Mouse (Mus musculus): ENCODE measurements around the gene Tas2r135. TPM values are rescaled to one million over a fixed set of nuclear protein-coding genes. Genes with fewer than 3 reads are reported as not detected.

The Tas2r135 gene
- total and polyA plus RNA-seq, 3 experiments: not detected

DNA sequence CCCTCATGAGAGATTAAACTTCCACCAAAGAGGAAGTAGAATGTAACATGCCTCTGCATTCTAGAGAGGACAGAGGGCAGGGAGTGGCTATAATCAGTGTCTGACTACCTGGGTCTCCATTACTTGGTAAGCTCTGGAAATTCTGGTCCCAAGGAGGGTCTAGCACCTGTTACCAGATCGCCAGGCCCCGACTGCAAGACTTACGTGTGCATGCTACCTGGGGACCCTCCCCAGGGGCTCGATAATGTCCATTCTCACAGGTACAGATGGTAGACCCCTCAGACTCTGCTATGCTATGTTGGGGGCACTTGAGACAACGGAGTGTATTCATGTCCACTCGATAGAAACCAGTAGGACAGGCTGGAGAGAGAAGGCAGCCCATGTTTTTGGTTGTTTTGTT, 40.0 kb upstream of the Tas2r135 start:
- Histone ChIP-seq H3K36me3 (ENCODE audit: control insufficient read depth in 1 of 2, insufficient read depth in 2 of 2, low read length in 2 of 2) (peaks cover 0 to 2% of the 10 kb centered on the region in 2 experiments; a peak in 1 of 4 replicates), H3K9me3 (replicated peaks; ENCODE audit: insufficient read depth, low read length) (no peaks in the 10 kb centered on the region), H3K79me2 (ENCODE audit: control insufficient read depth, insufficient read depth, low read length, poor library complexity) (no peaks in the 10 kb centered on the region), H3K9ac (ENCODE audit: control insufficient read depth, low read depth, low read length, poor library complexity, severe bottlenecking) (no peak overlapping the region), H3K27ac (ENCODE audit: control insufficient read depth, low read depth, low read length) (no peak overlapping the region), H3K4me3 (ENCODE audit: control insufficient read depth in 1 of 2, insufficient read depth in 1 of 2, low read depth in 2 of 2, low read length in 2 of 2) (no peak overlapping the region), H3K4me1 (ENCODE audit: control insufficient read depth in 1 of 2, insufficient read depth in 2 of 2, low read length in 2 of 2) (peaks cover 0 to 11% of the 10 kb centered on the region in 2 experiments; a peak in 2 of 4 replicates), H3K27me3 (ENCODE audit: control insufficient read depth in 1 of 2, insufficient read depth in 2 of 2, low read length in 2 of 2) (peaks cover 0 to 2% of the 10 kb centered on the region in 2 experiments; a peak in 1 of 4 replicates)
- TF ChIP-seq SMC3 (IDR thresholded peaks at IDR 0.05; ENCODE audit: low read depth, low read length) (no peak), POLR2A (IDR thresholded peaks at IDR 0.05; ENCODE audit: control insufficient read depth in 1 of 2, insufficient read depth in 1 of 2, low read depth in 1 of 2, low read length in 2 of 2, poor library complexity in 1 of 2) (no peak), MAX (IDR thresholded peaks at IDR 0.05; ENCODE audit: low read length) (no peak), CHD1 (IDR thresholded peaks at IDR 0.05; ENCODE audit: low read depth, low read length) (no peak), POLR2AphosphoS5 (IDR thresholded peaks at IDR 0.05; ENCODE audit: borderline replicate concordance, low read depth, low read length) (no peak)
- no peak for DNase-seq (ENCODE audit: low read depth, low spot score)

DNA sequence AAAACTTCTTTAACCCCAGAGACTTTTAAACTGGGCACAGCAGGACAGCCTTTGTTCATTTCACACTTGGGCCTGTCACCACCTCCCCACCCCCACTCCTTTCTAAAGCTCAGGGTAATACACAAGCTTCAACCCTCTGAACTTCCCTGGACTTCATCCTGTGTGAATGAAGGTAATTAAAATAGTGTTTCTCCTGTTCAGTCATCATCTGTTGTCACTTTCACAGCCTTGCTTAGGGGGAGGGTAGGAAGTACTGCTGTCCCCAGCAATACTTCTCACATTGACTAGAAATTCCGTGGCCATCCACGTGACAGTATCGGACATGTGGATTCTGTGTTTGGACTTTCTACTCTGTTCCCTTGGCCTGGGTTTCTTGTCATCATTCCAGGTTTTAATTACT, 35.4 kb upstream of the Tas2r135 start:
- Histone ChIP-seq H3K4me1 (ENCODE audit: control insufficient read depth in 1 of 2, insufficient read depth in 2 of 2, low read length in 2 of 2) (no peaks in the 10 kb centered on the region; a peak in 1 of 4 replicates), H3K27ac (ENCODE audit: control insufficient read depth, low read depth, low read length) (no peak overlapping the region), H3K9me3 (replicated peaks; ENCODE audit: insufficient read depth, low read length) (no peaks in the 10 kb centered on the region), H3K79me2 (ENCODE audit: control insufficient read depth, insufficient read depth, low read length, poor library complexity) (no peaks in the 10 kb centered on the region), H3K27me3 (ENCODE audit: control insufficient read depth in 1 of 2, insufficient read depth in 2 of 2, low read length in 2 of 2) (peaks cover 0 to 2% of the 10 kb centered on the region in 2 experiments; a peak in 2 of 4 replicates), H3K9ac (ENCODE audit: control insufficient read depth, low read depth, low read length, poor library complexity, severe bottlenecking) (no peak overlapping the region), H3K36me3 (ENCODE audit: control insufficient read depth in 1 of 2, insufficient read depth in 2 of 2, low read length in 2 of 2) (no peaks in the 10 kb centered on the region), H3K4me3 (ENCODE audit: control insufficient read depth in 1 of 2, insufficient read depth in 1 of 2, low read depth in 2 of 2, low read length in 2 of 2) (no peak overlapping the region)
- TF ChIP-seq CHD2 (IDR thresholded peaks at IDR 0.05; ENCODE audit: low read length): no peak
- no peak for TF ChIP-seq ETS1 (IDR thresholded peaks at IDR 0.05; ENCODE audit: low read depth, low read length)
- TF ChIP-seq POLR2A (IDR thresholded peaks at IDR 0.05; ENCODE audit: control insufficient read depth in 1 of 2, insufficient read depth in 1 of 2, low read depth in 1 of 2, low read length in 2 of 2, poor library complexity in 1 of 2): no peak
- TF ChIP-seq SIN3A (IDR thresholded peaks at IDR 0.05; ENCODE audit: low read length): no peak
- TF ChIP-seq TBP (IDR thresholded peaks at IDR 0.05; ENCODE audit: low read depth, low read length): no peak
- no peak for TF ChIP-seq CTCF (IDR thresholded peaks at IDR 0.05 in 2 of 3, conservative IDR thresholded peaks at IDR 0.05 in 1 of 3; ENCODE audit: control insufficient read depth in 1 of 3, insufficient read depth in 1 of 3, low read depth in 2 of 3, low read length in 3 of 3, poor library complexity in 1 of 3, severe bottlenecking in 1 of 3)
- no peak for TF ChIP-seq SMC3 (IDR thresholded peaks at IDR 0.05; ENCODE audit: low read depth, low read length)
- TF ChIP-seq GATA1 (IDR thresholded peaks at IDR 0.05; ENCODE audit: low read depth, low read length): no peak
- no peak for TF ChIP-seq USF1 (IDR thresholded peaks at IDR 0.05; ENCODE audit: low read depth, low read length)
- no peak for TF ChIP-seq ZNF384 (IDR thresholded peaks at IDR 0.05; ENCODE audit: low read depth, low read length)
- TF ChIP-seq MAX (IDR thresholded peaks at IDR 0.05; ENCODE audit: low read length): no peak
- TF ChIP-seq MYB (IDR thresholded peaks at IDR 0.05; ENCODE audit: low read depth, low read length): no peak
- no peak for TF ChIP-seq ZMIZ1 (IDR thresholded peaks at IDR 0.05; ENCODE audit: low read depth, low read length)
- TF ChIP-seq POLR2AphosphoS2 (IDR thresholded peaks at IDR 0.05; ENCODE audit: low read length): no peak
- no peak for TF ChIP-seq BHLHE40 (IDR thresholded peaks at IDR 0.05; ENCODE audit: borderline replicate concordance, low read depth, low read length)
- TF ChIP-seq EP300 (IDR thresholded peaks at IDR 0.05; ENCODE audit: low read depth in 1 of 2, low read length in 2 of 2): no peak
- TF ChIP-seq HCFC1 (IDR thresholded peaks at IDR 0.05; ENCODE audit: low read depth, low read length): no peak
- no peak for TF ChIP-seq RCOR1 (IDR thresholded peaks at IDR 0.05; ENCODE audit: low read depth, low read length)
- no peak for TF ChIP-seq POLR2AphosphoS5 (IDR thresholded peaks at IDR 0.05; ENCODE audit: borderline replicate concordance, low read depth, low read length)
- no peak for TF ChIP-seq MAFK (IDR thresholded peaks at IDR 0.05; ENCODE audit: borderline replicate concordance, low read depth, low read length)
- DNase-seq (ENCODE audit: low read depth, low spot score): no peak
